Comparison of ENCODE assay signal across 8 mouse cellular contexts in genomic region chr17:29007243-29007640, GRCm38 (mm10). TPM values are rescaled to one million over a fixed set of nuclear protein-coding genes. Genes with fewer than 3 reads are reported as not detected.
DNase-seq lines count a peak whose midpoint lies in the region; ATAC-seq and TF ChIP-seq lines count a peak whose summit lies in the region.

No protein-coding gene starts in this region.

- peak overlapping the region; percentile 99 for H3K4me3 ChIP-seq in cerebellum, adult 2 months (replicated peaks; ENCODE audit: insufficient read depth, low read depth, low read length)
- peak overlapping the region; percentile 95 for H3K4me3 ChIP-seq in hindbrain, embryonic 11.5 days (ENCODE audit: low read depth, low read length)

- no peaks in the 10 kb centered on the region for H3K27me3 ChIP-seq in cerebellum, adult 2 months (ENCODE audit: control insufficient read depth, insufficient read depth, low read length)
- no peaks in the 10 kb centered on the region for H3K27me3 ChIP-seq in hindbrain, embryonic 11.5 days (ENCODE audit: control insufficient read depth, insufficient read depth, low read length)

- peak; percentile 69 for ATAC-seq in hindbrain, embryonic 11.5 days (ENCODE audit: low FRiP score)
- 0 out of 2 replicates have a peak, but pooled peaks have one; percentile 2 for ATAC-seq in megakaryocyte progenitor cell, adult 5-6 weeks (replicated peaks; ENCODE audit: poor library complexity)

- WGBS in cerebellum, adult 2 months = under 1% methylated on average over 19 of the region's 19 CpGs
- 2% methylated on average over 19 of the region's 19 CpGs for WGBS in hindbrain, embryonic 11.5 days

- DNase-seq in cerebellum, adult 2 months = peak in 1 of 2 experiments; percentile 38
- DNase-seq in cerebellum, postnatal 10 days = no peak
- DNase-seq in right cerebral cortex, postnatal 14 days = peak; percentile 14
- no peak for DNase-seq in right cerebral cortex, postnatal 36 days (ENCODE audit: low spot score in 2 of 2)
- DNase-seq in hindbrain, embryonic 11.5 days (ENCODE audit: low spot score) = no peak
- DNase-seq in ovary, postnatal 14 days (ENCODE audit: low spot score) = no peak
- no peak for DNase-seq in urinary bladder, postnatal 25 days (ENCODE audit: low spot score)

- peak overlapping the region; percentile 96 for H3K9ac ChIP-seq in hindbrain, embryonic 11.5 days (ENCODE audit: low read depth, low read length)

- no peaks in the 10 kb centered on the region for H3K9me3 ChIP-seq in hindbrain, embryonic 11.5 days (ENCODE audit: control insufficient read depth, low read length)

- TF ChIP-seq CTCF in cerebellum, adult 2 months (IDR thresholded peaks at IDR 0.05; ENCODE audit: borderline replicate concordance, insufficient read depth, low read depth, low read length) = no peak

- H3K4me1 ChIP-seq in cerebellum, adult 2 months (ENCODE audit: control insufficient read depth, insufficient read depth, low read length) = peaks cover 2% of the 10 kb centered on the region; the same call in 1 of the 2 replicates
- H3K4me1 ChIP-seq in hindbrain, embryonic 11.5 days (replicated peaks; ENCODE audit: control insufficient read depth, insufficient read depth, low read length) = no peaks in the 10 kb centered on the region

- H3K4me2 ChIP-seq in hindbrain, embryonic 11.5 days (replicated peaks; ENCODE audit: low read depth, low read length) = peak overlapping the region; percentile 56

- peak overlapping the region; percentile 91 for H3K27ac ChIP-seq in cerebellum, adult 2 months (ENCODE audit: insufficient read depth, low read length)
- peak overlapping the region; percentile 93 for H3K27ac ChIP-seq in hindbrain, embryonic 11.5 days (ENCODE audit: low read depth, low read length)

- H3K36me3 ChIP-seq in hindbrain, embryonic 11.5 days (ENCODE audit: control insufficient read depth, insufficient read depth, low read length) = no peaks in the 10 kb centered on the region

- no peak for TF ChIP-seq POLR2A in cerebellum, adult 2 months (IDR thresholded peaks at IDR 0.05; ENCODE audit: borderline replicate concordance, insufficient read depth, low read length)

RNA-seq across cellular contexts. Expression of gene Stk38, which starts 0.6 kb away (rescaled TPM):
- polyA plus RNA-seq in cerebellum, adult 2 months (2012; rRNA removed) = 82.8 and 86.7 TPM in 2 replicates
- polyA plus RNA-seq in hindbrain, embryonic 11.5 days (2014; fragmentation: Nextera tagmentation; extraction: Ambion mirVana) = 141 and 151 TPM in 2 replicates
- 84.6 and 97.1 TPM in 2 replicates for total RNA-seq in megakaryocyte progenitor cell, adult 5-6 weeks (2015)
- 50.8 and 85.5 TPM in 2 replicates for total RNA-seq in megakaryocyte progenitor cell, adult 5-6 weeks (2017)

RNA-seq across cellular contexts. Expression of gene Srsf3, which starts 25.2 kb away (rescaled TPM):
- polyA plus RNA-seq in cerebellum, adult 2 months (2012; rRNA removed) = 129 and 136 TPM in 2 replicates
- 847 and 854 TPM in 2 replicates for polyA plus RNA-seq in hindbrain, embryonic 11.5 days (2014; fragmentation: Nextera tagmentation; extraction: Ambion mirVana)
- 486 and 506 TPM in 2 replicates for total RNA-seq in megakaryocyte progenitor cell, adult 5-6 weeks (2015)
- total RNA-seq in megakaryocyte progenitor cell, adult 5-6 weeks (2017) = 767 and 797 TPM in 2 replicates

RNA-seq across cellular contexts. Expression of gene Kctd20, which starts 55.5 kb away (rescaled TPM):
- polyA plus RNA-seq in cerebellum, adult 2 months (2012; rRNA removed) = 43.7 and 45.8 TPM in 2 replicates
- 81.7 and 94.8 TPM in 2 replicates for polyA plus RNA-seq in hindbrain, embryonic 11.5 days (2014; fragmentation: Nextera tagmentation; extraction: Ambion mirVana)
- 74.0 and 89.7 TPM in 2 replicates for total RNA-seq in megakaryocyte progenitor cell, adult 5-6 weeks (2015)
- 130 and 137 TPM in 2 replicates for total RNA-seq in megakaryocyte progenitor cell, adult 5-6 weeks (2017)
